Mouse (Mus musculus): ENCODE results near the gene Hoxa13. TPM values are rescaled to one million over a fixed set of nuclear protein-coding genes. Genes with fewer than 3 reads are reported as not detected.
A peak's percentile ranks its signal among the peaks of the same experiment; 100 is the strongest.

The Hoxa13 gene
- polyA plus RNA-seq, 1 experiment from 2014 or later = not detected

DNA sequence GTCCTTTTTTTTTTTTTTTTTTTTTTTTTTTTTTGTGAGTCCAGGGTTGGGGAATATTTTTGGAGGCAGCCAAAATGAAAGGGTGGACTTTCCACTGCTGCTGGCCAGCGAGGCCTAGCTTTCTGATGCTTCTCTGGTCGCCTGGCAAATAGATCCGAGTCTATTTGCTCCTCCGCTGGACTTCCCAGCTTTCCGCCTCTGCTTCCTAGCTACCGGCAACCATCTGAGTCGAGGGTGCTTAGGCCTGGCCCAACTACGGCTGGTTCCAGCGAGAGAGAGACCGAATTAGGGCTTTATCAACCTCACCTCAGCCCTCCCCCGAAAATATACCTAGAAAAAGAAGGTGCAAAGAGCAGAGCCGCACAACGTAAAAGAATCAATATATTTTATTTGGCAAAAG is 38.0 kb downstream of the Hoxa13 start:
- Histone ChIP-seq H3K27me3 (replicated peaks; ENCODE audit: control insufficient read depth, insufficient read depth, low read length) (peaks cover 95% of the 10 kb centered on the region), H3K27ac (ENCODE audit: low read depth, low read length) (no peak overlapping the region), H3K9ac (ENCODE audit: low read depth, low read length) (no peak overlapping the region), H3K9me3 (ENCODE audit: control insufficient read depth) (no peaks in the 10 kb centered on the region), H3K4me2 (replicated peaks; ENCODE audit: low read depth) (peak overlapping the region; percentile 92; the same call in 1 of the 2 replicates), H3K36me3 (ENCODE audit: control insufficient read depth, insufficient read depth) (no peaks in the 10 kb centered on the region), H3K4me3 (ENCODE audit: low read depth, low read length) (no peak overlapping the region), H3K4me1 (replicated peaks; ENCODE audit: control insufficient read depth, insufficient read depth, low read length) (no peaks in the 10 kb centered on the region; the same call in 1 of the 2 replicates)
- 38% methylated on average over 13 of the region's 13 CpGs for WGBS
- no peak for ATAC-seq
- TF ChIP-seq CTCF (IDR thresholded peaks at IDR 0.05; ENCODE audit: low read depth) = no peak

DNA sequence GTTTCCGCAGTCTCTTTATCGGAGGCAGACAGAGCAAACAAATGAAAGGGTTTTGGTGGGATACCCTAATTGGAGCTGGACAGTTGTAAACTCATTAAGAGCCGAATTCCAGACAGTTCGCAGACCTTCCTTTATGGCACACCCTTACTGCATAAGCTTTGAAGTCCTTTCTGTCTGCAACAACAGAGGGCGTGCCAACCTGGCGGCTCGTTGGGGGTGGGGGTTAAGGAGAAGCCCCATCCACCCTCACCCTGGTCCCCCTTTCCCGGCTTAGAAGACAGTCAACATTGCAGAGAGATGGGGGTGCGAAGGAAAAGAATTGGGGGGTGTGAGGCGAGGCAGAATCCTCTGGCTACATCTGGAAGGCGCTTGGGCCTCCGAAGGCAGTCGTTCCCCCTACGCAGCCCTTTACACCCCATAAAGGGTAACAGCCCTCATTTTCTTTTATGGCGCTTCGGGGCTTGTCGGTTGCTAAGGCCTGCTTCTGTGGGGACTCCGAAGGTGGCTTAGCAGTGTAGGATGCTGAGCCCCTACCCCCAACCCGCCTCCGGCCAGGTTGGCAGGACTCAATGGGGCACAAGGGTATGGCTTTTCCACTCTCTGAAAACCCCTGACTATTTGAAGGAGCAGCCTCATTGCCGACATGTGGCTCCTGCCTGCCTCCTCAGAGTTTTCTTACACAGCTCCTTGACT is 38.5 kb downstream of the Hoxa13 start:
- H3K9ac ChIP-seq (ENCODE audit: low read depth, low read length) = no peak overlapping the region
- 22% methylated on average over 21 of the region's 21 CpGs for WGBS
- peak; percentile 6; the same call in 1 of the 2 replicates for ATAC-seq

DNA sequence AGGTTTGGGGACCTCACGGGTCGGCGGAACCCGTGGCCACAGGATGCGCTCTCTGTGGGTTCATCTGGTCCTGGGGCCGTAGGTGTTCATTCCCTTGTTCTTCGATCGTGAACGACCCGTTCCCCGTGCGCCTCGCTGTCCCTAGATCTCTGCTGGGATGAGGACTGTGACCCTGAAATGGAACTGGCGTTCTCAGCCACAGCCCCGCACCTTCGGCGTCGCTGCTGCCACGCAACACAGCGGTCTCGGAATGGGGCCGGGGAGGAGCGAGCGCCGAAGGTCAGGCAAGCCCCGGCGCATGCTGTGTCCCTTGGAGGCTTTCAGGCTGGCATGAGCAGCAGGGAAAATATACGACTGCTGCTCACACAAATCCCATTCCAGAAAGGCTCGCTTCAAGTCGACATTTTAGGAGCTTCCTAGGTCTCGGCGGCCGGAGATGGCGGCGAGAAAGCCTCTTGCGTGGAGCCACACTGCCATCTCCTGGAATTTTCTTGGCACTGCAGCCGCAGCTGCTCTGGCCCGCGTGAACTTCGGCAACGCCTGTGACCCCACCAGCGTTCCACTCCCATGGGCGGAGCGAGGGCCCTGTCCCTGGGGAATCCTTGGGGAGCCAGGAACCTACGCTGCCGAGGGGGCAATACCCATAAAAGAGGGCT is 39.2 kb downstream of the Hoxa13 start, which contains the start of gene Hoxa7:
Gene Hoxa7, minus strand, starts transcription at position 518 of the 656 bp plus-strand sequence.
- WGBS = 2% methylated on average over 46 of the region's 46 CpGs
- H3K27ac ChIP-seq (ENCODE audit: low read depth, low read length) = peak within 1 kb of the TSS; percentile 15; the same call in 1 of the 2 replicates

More for the DNA sequence above, 38.5 kb downstream of the Hoxa13 start:
- Histone ChIP-seq H3K27ac (ENCODE audit: low read depth, low read length) (no peak overlapping the region), H3K4me1 (replicated peaks; ENCODE audit: control insufficient read depth, insufficient read depth, low read length) (no peaks in the 10 kb centered on the region; the same call in 1 of the 2 replicates), H3K27me3 (replicated peaks; ENCODE audit: control insufficient read depth, insufficient read depth, low read length) (peaks cover 95% of the 10 kb centered on the region), H3K36me3 (ENCODE audit: control insufficient read depth, insufficient read depth) (no peaks in the 10 kb centered on the region), H3K4me2 (replicated peaks; ENCODE audit: low read depth) (peak overlapping the region; percentile 92), H3K4me3 (ENCODE audit: low read depth, low read length) (peak overlapping the region; percentile 57), H3K9me3 (ENCODE audit: control insufficient read depth) (no peaks in the 10 kb centered on the region)
- TF ChIP-seq CTCF (IDR thresholded peaks at IDR 0.05; ENCODE audit: low read depth) = no peak

DNA sequence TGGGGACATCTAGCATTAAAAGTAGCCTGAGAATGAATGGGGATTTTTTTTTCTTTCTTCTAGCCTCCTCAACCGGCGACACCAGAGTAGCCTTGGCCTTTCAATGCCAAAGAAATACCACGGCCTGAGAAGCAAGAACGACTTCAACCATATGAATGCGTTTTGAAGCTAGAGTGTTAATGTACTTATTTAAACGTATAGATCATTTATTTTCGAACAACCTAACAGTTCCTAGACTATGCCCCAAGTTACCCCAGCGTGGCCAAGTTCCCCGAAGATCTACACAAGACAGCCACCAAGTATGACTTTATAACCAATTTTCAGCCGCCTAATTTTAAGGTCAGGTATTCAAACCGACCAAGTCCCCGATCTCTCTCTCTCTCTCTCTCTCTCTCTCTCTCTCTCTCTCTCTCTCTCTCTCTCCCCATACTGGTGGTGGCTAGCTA is 39.8 kb downstream of the Hoxa13 start:
- TF ChIP-seq CTCF (IDR thresholded peaks at IDR 0.05; ENCODE audit: low read depth) = no peak
- 17% methylated on average over 12 of the region's 12 CpGs for WGBS
- H3K27me3 ChIP-seq (replicated peaks; ENCODE audit: control insufficient read depth, insufficient read depth, low read length) = peaks cover 95% of the 10 kb centered on the region

More for the DNA sequence above, 39.2 kb downstream of the Hoxa13 start, which contains the start of gene Hoxa7:
- ATAC-seq = peak; percentile 40
- H3K36me3 ChIP-seq (ENCODE audit: control insufficient read depth, insufficient read depth) = no peaks in the 10 kb centered on the region
- H3K4me2 ChIP-seq (replicated peaks; ENCODE audit: low read depth) = peak within 1 kb of the TSS; percentile 92
- peaks cover 95% of the 10 kb centered on the region for H3K27me3 ChIP-seq (replicated peaks; ENCODE audit: control insufficient read depth, insufficient read depth, low read length)
- no peaks in the 10 kb centered on the region for H3K9me3 ChIP-seq (ENCODE audit: control insufficient read depth)
- H3K4me1 ChIP-seq (replicated peaks; ENCODE audit: control insufficient read depth, insufficient read depth, low read length) = no peaks in the 10 kb centered on the region; the same call in 1 of the 2 replicates
- peak within 1 kb of the TSS; percentile 28; the same call in 1 of the 2 replicates for H3K9ac ChIP-seq (ENCODE audit: low read depth, low read length)
- peak; percentile 99 for TF ChIP-seq CTCF (IDR thresholded peaks at IDR 0.05; ENCODE audit: low read depth)
- peak within 1 kb of the TSS; percentile 57 for H3K4me3 ChIP-seq (ENCODE audit: low read depth, low read length)

DNA sequence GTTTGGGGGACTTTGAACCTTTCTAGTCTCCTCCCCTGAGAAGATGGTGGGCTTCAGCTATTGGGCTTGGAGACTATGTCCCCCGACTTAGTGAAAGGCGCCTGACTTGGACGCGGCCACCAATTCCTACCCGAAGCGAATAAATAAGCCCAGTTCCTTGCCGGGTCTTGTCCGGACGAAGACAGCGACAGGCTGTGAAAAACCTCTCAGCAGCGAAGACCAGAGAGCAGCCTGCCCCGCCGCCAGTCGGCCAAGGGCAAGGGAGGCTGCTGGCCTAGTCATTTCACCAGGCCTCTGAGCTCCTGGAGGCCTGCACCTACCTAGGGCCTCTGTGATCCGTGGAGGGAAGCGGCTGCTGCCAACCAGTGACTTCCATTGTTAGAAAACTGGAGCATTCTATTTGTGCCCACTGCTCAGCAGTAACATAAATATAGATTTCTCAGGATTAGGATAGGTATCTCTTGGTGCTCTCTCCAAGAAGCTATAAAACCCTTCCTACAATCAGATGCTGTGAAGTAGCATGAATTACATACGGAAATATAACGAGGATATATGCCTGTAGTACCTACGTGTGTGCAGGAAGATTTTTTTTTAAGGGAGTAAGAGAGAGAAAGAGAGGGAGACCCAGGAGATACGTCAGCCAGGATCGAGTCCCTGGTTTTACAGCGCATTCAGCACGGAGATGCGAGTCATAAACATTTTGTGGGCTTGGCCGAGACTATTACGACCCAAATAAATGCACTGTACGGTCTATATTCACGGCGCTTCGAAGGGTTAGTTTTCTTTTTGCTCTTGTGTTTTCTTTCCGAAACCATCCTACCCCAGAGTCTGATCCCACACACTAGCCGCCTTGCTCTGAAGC is 40.4 kb downstream of the Hoxa13 start:
- no peak overlapping the region for H3K4me3 ChIP-seq (ENCODE audit: low read depth, low read length)
- 38% methylated on average over 32 of the region's 32 CpGs for WGBS
- no peak overlapping the region for H3K9ac ChIP-seq (ENCODE audit: low read depth, low read length)
- no peak for TF ChIP-seq CTCF (IDR thresholded peaks at IDR 0.05; ENCODE audit: low read depth)
- H3K9me3 ChIP-seq (ENCODE audit: control insufficient read depth) = no peaks in the 10 kb centered on the region
- H3K27me3 ChIP-seq (replicated peaks; ENCODE audit: control insufficient read depth, insufficient read depth, low read length) = peaks cover 95% of the 10 kb centered on the region
- peak overlapping the region; percentile 92; the same call in 1 of the 2 replicates for H3K4me2 ChIP-seq (replicated peaks; ENCODE audit: low read depth)
- no peaks in the 10 kb centered on the region; the same call in 1 of the 2 replicates for H3K4me1 ChIP-seq (replicated peaks; ENCODE audit: control insufficient read depth, insufficient read depth, low read length)
- no peaks in the 10 kb centered on the region for H3K36me3 ChIP-seq (ENCODE audit: control insufficient read depth, insufficient read depth)
- H3K27ac ChIP-seq (ENCODE audit: low read depth, low read length) = no peak overlapping the region
- no peak for ATAC-seq

More for the DNA sequence above, 39.8 kb downstream of the Hoxa13 start:
- ATAC-seq = no peak
- peak overlapping the region; percentile 57 for H3K4me3 ChIP-seq (ENCODE audit: low read depth, low read length)
- H3K9me3 ChIP-seq (ENCODE audit: control insufficient read depth) = no peaks in the 10 kb centered on the region
- H3K9ac ChIP-seq (ENCODE audit: low read depth, low read length) = peak overlapping the region; percentile 28; the same call in 1 of the 2 replicates
- H3K4me1 ChIP-seq (replicated peaks; ENCODE audit: control insufficient read depth, insufficient read depth, low read length) = no peaks in the 10 kb centered on the region; the same call in 1 of the 2 replicates
- H3K27ac ChIP-seq (ENCODE audit: low read depth, low read length) = no peak overlapping the region
- H3K4me2 ChIP-seq (replicated peaks; ENCODE audit: low read depth) = peak overlapping the region; percentile 92
- no peaks in the 10 kb centered on the region for H3K36me3 ChIP-seq (ENCODE audit: control insufficient read depth, insufficient read depth)
